Mouse (Mus musculus): ENCODE data around the gene Acbd6. TPM values are rescaled to one million over a fixed set of nuclear protein-coding genes. Genes with fewer than 3 reads are reported as not detected.

The Acbd6 gene
- total and polyA plus RNA-seq, 3 experiments: 102 to 270 (median 145) TPM

GRCm38 (mm10) chr1:155737017-155737808 lies 179.3 kb downstream of the Acbd6 start:
- H3K27me3 ChIP-seq (ENCODE audit: control insufficient read depth in 1 of 2, insufficient read depth in 2 of 2, low read length in 2 of 2): no peaks in the 10 kb centered on the region; a peak in 2 of 4 replicates
- H3K27ac ChIP-seq (ENCODE audit: control insufficient read depth, low read depth, low read length): no peak overlapping the region
- DNase-seq (ENCODE audit: low read depth, low spot score): no peak
- TF ChIP-seq TCF12 (IDR thresholded peaks at IDR 0.05; ENCODE audit: low read depth, low read length): no peak
- TF ChIP-seq POLR2AphosphoS5 (IDR thresholded peaks at IDR 0.05; ENCODE audit: borderline replicate concordance, low read depth, low read length): no peak
- TF ChIP-seq RCOR1 (IDR thresholded peaks at IDR 0.05; ENCODE audit: low read depth, low read length): no peak
- TF ChIP-seq ZKSCAN1 (IDR thresholded peaks at IDR 0.05; ENCODE audit: low read depth, low read length): no peak
- TF ChIP-seq MXI1 (IDR thresholded peaks at IDR 0.05; ENCODE audit: low read depth, low read length): no peak
- no peak for TF ChIP-seq USF1 (IDR thresholded peaks at IDR 0.05; ENCODE audit: low read depth, low read length)
- no peak for TF ChIP-seq JUND (IDR thresholded peaks at IDR 0.05; ENCODE audit: low read depth, low read length)
- TF ChIP-seq NELFE (IDR thresholded peaks at IDR 0.05; ENCODE audit: low read depth, low read length): no peak
- no peak for TF ChIP-seq HCFC1 (IDR thresholded peaks at IDR 0.05; ENCODE audit: low read depth, low read length)
- no peak for TF ChIP-seq GATA1 (IDR thresholded peaks at IDR 0.05; ENCODE audit: low read depth, low read length)
- no peak for TF ChIP-seq POLR2A (IDR thresholded peaks at IDR 0.05; ENCODE audit: control insufficient read depth in 1 of 2, insufficient read depth in 1 of 2, low read depth in 1 of 2, low read length in 2 of 2, poor library complexity in 1 of 2)
- TF ChIP-seq POLR2AphosphoS2 (IDR thresholded peaks at IDR 0.05; ENCODE audit: low read length): no peak
- no peak for TF ChIP-seq MYC (IDR thresholded peaks at IDR 0.05; ENCODE audit: low read depth, low read length)
- TF ChIP-seq KAT2A (conservative IDR thresholded peaks at IDR 0.05; ENCODE audit: low read depth, low read length): no peak
- TF ChIP-seq CHD1 (IDR thresholded peaks at IDR 0.05; ENCODE audit: low read depth, low read length): no peak
- no peak for TF ChIP-seq CHD2 (IDR thresholded peaks at IDR 0.05; ENCODE audit: low read length)
- TF ChIP-seq TAL1 (IDR thresholded peaks at IDR 0.05; ENCODE audit: low read length): no peak
- no peak for TF ChIP-seq MAZ (IDR thresholded peaks at IDR 0.05; ENCODE audit: low read depth, low read length)
- no peak for TF ChIP-seq CTCF (IDR thresholded peaks at IDR 0.05 in 2 of 3, conservative IDR thresholded peaks at IDR 0.05 in 1 of 3; ENCODE audit: control insufficient read depth in 1 of 3, insufficient read depth in 1 of 3, low read depth in 2 of 3, low read length in 3 of 3, poor library complexity in 1 of 3, severe bottlenecking in 1 of 3)
- TF ChIP-seq USF2 (IDR thresholded peaks at IDR 0.05; ENCODE audit: borderline replicate concordance in 1 of 2, insufficient read depth in 1 of 2, low read depth in 1 of 2, low read length in 2 of 2): no peak
- H3K4me1 ChIP-seq (ENCODE audit: control insufficient read depth in 1 of 2, insufficient read depth in 2 of 2, low read length in 2 of 2): no peaks in the 10 kb centered on the region
- H3K9me3 ChIP-seq (replicated peaks; ENCODE audit: insufficient read depth, low read length): no peaks in the 10 kb centered on the region
- no peak overlapping the region for H3K4me3 ChIP-seq (ENCODE audit: control insufficient read depth in 1 of 2, insufficient read depth in 1 of 2, low read depth in 2 of 2, low read length in 2 of 2)
- H3K36me3 ChIP-seq (ENCODE audit: control insufficient read depth in 1 of 2, insufficient read depth in 2 of 2, low read length in 2 of 2): no peaks in the 10 kb centered on the region
- no peak overlapping the region for H3K9ac ChIP-seq (ENCODE audit: control insufficient read depth, low read depth, low read length, poor library complexity, severe bottlenecking)
- H3K79me2 ChIP-seq (ENCODE audit: control insufficient read depth, insufficient read depth, low read length, poor library complexity): no peaks in the 10 kb centered on the region
